Mouse (Mus musculus) cerebellum, adult 2 months (tissue): ENCODE measurements around the gene Gpatch3. TPM values are rescaled to one million over a fixed set of nuclear protein-coding genes. Genes with fewer than 3 reads are reported as not detected.

Source experiments
- DNase-seq, 2 experiments: peaks; one replicate each; pipeline ENCODE4 v3.0.0; 2021
- H3K27ac ChIP-seq: fragments of 200-500 bp; 2 replicates; pipeline ENCODE4 v1.5.1; 2012; ENCODE audit warnings: low read length, control low read depth, inconsistent platforms; ENCODE audit not compliant: insufficient read depth
- H3K27me3 ChIP-seq: fragments of 200-500 bp; 2 replicates; pipeline ENCODE4 v1.6.1; 2012; ENCODE audit warnings: inconsistent platforms, mild to moderate bottlenecking, low read length, moderate library complexity; ENCODE audit not compliant: control insufficient read depth, insufficient read depth
- H3K4me1 ChIP-seq: fragments of 200-500 bp; 2 replicates; pipeline ENCODE4 v1.6.1; 2011; ENCODE audit warnings: low read length; ENCODE audit not compliant: control insufficient read depth, insufficient read depth
- H3K4me3 ChIP-seq: fragments of 200-500 bp; replicated peaks from 2 replicates; pipeline ENCODE3; 2011; ENCODE audit warnings: mild to moderate bottlenecking, low read depth, low read length, control low read depth; ENCODE audit not compliant: insufficient read depth
- CTCF ChIP-seq: fragments of 200-500 bp; IDR thresholded peaks from 2 replicates; pipeline ENCODE4 v1.5.1; 2011; ENCODE audit warnings: low read depth, mild to moderate bottlenecking, control low read depth, low read length, moderate library complexity, borderline replicate concordance; ENCODE audit not compliant: insufficient read depth
- POLR2A ChIP-seq: fragments of 200-500 bp; IDR thresholded peaks from 2 replicates; pipeline ENCODE4 v1.6.1; 2011; ENCODE audit warnings: low read length, control low read depth, borderline replicate concordance; ENCODE audit not compliant: insufficient read depth
- WGBS: fragments of 180-500 bp; shearing (Covaris S2); methylation state at CpG from one replicate; pipeline ENCODE4 v1.1.7; 2018; 5-methylcytosine and 5-hydroxymethylcytosine counted together
- polyA plus RNA-seq: library from polyadenylated mRNA; depleted of rRNA; stranded (reverse); fragments of >200 nt; gene quantifications from 2 replicates; pipeline ENCODE4 v1.2.3, GENCODE M21; 2012; rRNA removed

The Gpatch3 gene
- polyA plus RNA-seq, 1 experiment = 10.2 TPM

DNA sequence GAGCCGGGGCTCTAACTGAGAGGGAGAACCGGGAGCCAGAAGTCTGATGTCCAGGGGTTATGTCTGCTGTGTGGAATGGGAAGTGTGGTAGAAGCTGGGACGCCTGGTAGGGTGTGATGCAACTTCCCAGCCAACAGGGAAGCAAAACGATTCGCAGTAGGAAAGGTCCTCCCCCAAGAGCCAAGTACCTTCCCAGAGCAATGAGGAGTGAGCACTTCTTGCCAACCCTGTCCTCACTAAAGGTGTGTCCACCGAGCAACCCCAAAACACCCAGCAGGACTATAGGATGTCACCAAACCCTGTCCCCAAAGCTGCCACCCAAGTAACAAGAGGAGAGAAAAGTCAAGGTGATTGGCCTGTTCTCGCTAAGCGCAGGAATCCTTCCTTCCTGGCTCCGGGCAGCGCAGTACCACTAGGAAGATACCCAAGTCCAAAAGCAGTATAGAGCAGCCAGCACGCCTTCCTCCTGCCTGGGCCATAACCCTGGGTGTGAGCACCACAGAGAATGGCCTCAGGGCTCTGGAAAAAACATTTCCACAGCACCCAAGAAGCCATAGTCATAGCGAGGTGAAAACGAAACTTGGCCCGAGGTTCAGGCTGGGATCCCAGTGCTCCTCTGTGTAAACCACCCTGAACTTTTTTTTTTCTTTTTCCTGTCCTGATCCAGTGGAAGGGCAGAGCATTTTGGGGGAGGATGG lies 56.7 kb downstream of the Gpatch3 start:
- DNase-seq = peak in 1 of 2 experiments; percentile 45
- peak overlapping the region; percentile 83 for H3K4me3 ChIP-seq
- peak overlapping the region; percentile 49 for H3K27ac ChIP-seq
- H3K27me3 ChIP-seq = no peaks in the 10 kb centered on the region
- 17% methylated on average over 14 of the region's 14 CpGs for WGBS
- H3K4me1 ChIP-seq = peaks cover 28% of the 10 kb centered on the region
- TF ChIP-seq CTCF (no peak), POLR2A (no peak)

DNA sequence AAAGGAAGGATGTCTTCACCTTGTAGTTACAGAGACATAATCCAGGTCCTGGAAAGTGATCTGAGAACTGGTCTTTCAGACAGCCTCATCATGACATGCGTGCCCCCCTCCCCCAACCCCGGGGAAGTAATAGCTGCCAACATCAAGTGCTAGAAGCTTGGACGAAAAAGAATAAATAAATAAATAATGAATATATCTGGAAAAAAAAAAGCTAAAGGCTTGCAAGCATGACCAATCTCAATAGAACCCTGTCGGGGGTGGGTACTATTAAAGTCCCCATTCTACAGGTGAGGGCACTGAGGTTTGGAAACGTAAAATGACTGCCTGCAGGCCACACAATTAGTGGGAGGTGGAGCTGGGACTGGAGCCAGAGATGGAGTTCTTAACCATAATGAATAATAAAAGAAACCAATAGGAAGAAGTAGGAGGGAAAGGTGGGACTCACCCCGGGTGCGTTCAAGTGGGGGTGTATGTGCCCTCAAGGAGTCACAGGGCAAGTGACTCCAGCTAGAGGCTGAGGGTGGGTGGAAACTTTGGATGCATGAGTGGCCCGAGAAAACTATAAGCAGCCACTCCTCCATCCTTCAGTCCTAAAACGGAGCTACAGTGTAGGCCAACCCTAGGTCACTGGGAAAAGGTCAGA lies 57.3 kb downstream of the Gpatch3 start:
- DNase-seq = peak; percentile 28 to 42
- Histone ChIP-seq H3K27ac (peak overlapping the region; percentile 55), H3K27me3 (no peaks in the 10 kb centered on the region), H3K4me3 (peak overlapping the region; percentile 83), H3K4me1 (peaks cover 21% of the 10 kb centered on the region)
- 16% methylated on average over 9 of the region's 9 CpGs for WGBS
- TF ChIP-seq POLR2A (no peak), CTCF (no peak)

DNA sequence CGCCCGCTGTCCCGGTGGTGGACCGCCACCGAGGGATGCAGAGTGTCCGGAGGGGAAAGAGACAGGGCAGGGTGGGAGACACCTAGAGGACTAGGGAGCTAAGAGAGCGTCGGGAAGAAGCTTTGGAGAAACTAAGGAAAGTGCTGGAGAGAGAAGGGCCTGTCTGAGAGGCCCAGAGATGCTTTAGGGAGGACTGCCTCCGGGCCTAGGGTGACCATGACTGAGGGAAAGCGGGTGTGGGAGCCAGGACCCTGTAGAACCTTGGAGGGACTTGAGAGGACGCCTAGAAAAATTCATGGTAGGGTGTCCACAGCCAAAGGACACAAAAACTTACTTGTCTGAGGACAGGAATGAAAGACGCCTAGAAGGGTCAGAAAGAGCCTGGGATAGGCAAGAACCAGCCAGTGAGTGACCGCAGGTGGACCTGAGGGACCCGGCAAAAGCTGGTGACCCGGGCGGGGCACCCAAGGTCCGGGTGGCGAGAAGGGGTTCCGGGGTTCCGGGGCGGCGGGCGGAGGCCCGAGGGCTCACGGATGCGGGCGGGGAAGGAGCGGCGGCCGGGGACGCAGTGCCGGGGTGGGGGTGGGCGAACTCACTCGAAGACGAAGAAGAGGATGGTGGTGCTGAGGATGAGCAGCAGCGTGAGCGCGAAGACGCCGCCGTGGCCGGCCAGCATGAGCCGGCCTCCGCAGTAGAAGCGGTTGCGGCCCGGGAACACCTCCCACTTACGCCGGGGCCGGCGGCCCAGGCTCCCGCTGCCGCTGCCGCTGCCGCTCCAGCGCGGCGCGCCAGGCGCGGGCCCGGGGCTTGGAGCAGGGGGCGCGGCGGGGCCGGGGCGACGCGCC lies 58.2 kb downstream of the Gpatch3 start:
- 2% methylated on average over 69 of the region's 69 CpGs for WGBS
- peaks cover 18% of the 10 kb centered on the region for H3K4me1 ChIP-seq
- peak overlapping the region; percentile 83 for H3K4me3 ChIP-seq
- H3K27me3 ChIP-seq = no peaks in the 10 kb centered on the region
- H3K27ac ChIP-seq = peak overlapping the region; percentile 55; the same call in 1 of the 2 replicates
- TF ChIP-seq POLR2A (no peak), CTCF (no peak)
- DNase-seq = peak; percentile 52 to 77

DNA sequence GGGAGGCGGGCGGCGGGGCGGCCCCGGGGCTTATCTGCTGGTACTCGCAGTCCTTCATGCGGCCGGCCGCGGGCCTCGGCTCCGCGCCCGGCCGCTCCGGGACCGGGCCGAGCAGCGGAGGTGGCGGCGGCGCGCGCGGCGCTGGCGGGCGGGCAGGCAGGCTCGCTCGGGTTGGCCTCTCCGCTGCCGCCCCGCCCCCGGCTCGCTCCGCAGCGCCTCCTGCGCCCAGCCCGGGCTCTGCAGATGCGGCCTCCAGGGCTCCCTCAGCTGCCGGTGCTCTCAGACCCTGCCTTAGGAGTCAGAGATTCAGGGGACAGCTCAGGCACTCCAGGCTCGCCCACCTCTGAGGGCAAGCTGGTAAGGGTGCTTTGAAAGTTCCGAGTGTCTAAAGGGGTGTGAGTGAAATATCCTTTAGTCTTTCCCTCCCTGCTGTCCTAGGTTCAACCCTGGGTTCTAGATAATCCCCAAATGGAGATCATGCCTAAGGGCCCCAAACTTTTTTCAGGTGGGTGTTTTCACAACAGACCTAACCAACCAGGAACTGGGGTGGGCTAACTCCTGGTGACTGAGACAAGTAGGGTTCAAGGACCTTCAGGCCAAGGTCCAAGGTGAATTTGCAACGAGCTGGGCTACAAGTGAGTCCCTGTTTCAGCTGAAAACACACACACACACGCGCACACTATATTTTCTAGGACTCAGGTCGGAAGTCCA lies 58.9 kb downstream of the Gpatch3 start:
- peak overlapping the region; percentile 83 for H3K4me3 ChIP-seq
- H3K27me3 ChIP-seq = no peaks in the 10 kb centered on the region
- no peak overlapping the region for H3K27ac ChIP-seq
- DNase-seq = peak; percentile 89 to 93
- TF ChIP-seq CTCF (peak; percentile 60), POLR2A (0 out of 2 replicates have a peak, but pooled peaks have one; percentile 24)
- WGBS = 10% methylated on average over 41 of the region's 47 CpGs
- H3K4me1 ChIP-seq = peaks cover 18% of the 10 kb centered on the region

Other genes starting within 250 kb of the Gpatch3 start
- gene Wdtc1, start 221.3 kb upstream of the Gpatch3 start, polyA plus RNA-seq = 46.3 and 46.6 TPM in 2 replicates
- 47.6 and 49.5 TPM in 2 replicates for gene Slc9a1, start 205.0 kb upstream of the Gpatch3 start, polyA plus RNA-seq
- 0.21 and 0.26 TPM in 2 replicates for gene Tent5b, start 94.6 kb upstream of the Gpatch3 start, polyA plus RNA-seq
- gene Trnp1, start 76.2 kb upstream of the Gpatch3 start, polyA plus RNA-seq = 153 and 162 TPM in 2 replicates
- 0.10 TPM in 1 of 2 replicates, not detected in the other for gene Kdf1, start 55.8 kb upstream of the Gpatch3 start, polyA plus RNA-seq
- 197 and 231 TPM in 2 replicates for gene Nudc, start 28.7 kb upstream of the Gpatch3 start, polyA plus RNA-seq
- 2.1 and 2.6 TPM in 2 replicates for gene Nr0b2, start 21.4 kb upstream of the Gpatch3 start, polyA plus RNA-seq
- 23.6 and 23.9 TPM in 2 replicates for gene Gpn2, start 9.6 kb downstream of the Gpatch3 start, polyA plus RNA-seq
- gene Sfn, start 27.4 kb downstream of the Gpatch3 start, polyA plus RNA-seq = 4.2 and 4.8 TPM in 2 replicates
- gene Zdhhc18, start 75.4 kb downstream of the Gpatch3 start, polyA plus RNA-seq = 51.8 and 58.7 TPM in 2 replicates
- gene Pigv, start 97.9 kb downstream of the Gpatch3 start, polyA plus RNA-seq = 10.8 and 11.1 TPM in 2 replicates
- 49.4 and 52.2 TPM in 2 replicates for gene Arid1a, start 182.0 kb downstream of the Gpatch3 start, polyA plus RNA-seq